Mouse (Mus musculus) intestine, embryonic 16.5 days (tissue): ENCODE results near the gene Vldlr. TPM values are rescaled to one million over a fixed set of nuclear protein-coding genes. Genes with fewer than 3 reads are reported as not detected.

Source experiments
- ATAC-seq: fragments of 200-750 bp; cut with Nextera tagmentation; 2 replicates; pipeline ENCODE4 v1.8.0; 2017; ENCODE audit warnings: moderate TSS enrichment, moderate library complexity
- H3K27ac ChIP-seq: fragments of 300-500 bp; sonication (generic); 2 replicates; pipeline ENCODE4 v1.5.1; 2014; ENCODE audit warnings: mild to moderate bottlenecking, low read length
- H3K27me3 ChIP-seq: fragments of 300-500 bp; sonication (generic); replicated peaks from 2 replicates; pipeline ENCODE4 v1.6.1; 2014; ENCODE audit warnings: low read length, control low read depth, mixed read lengths; ENCODE audit not compliant: control insufficient read depth, insufficient read depth
- H3K36me3 ChIP-seq: fragments of 300-500 bp; sonication (generic); 2 replicates; pipeline ENCODE4 v1.6.1; 2014; ENCODE audit warnings: low read length, control low read depth; ENCODE audit not compliant: control insufficient read depth, insufficient read depth
- H3K4me1 ChIP-seq: fragments of 300-500 bp; sonication (generic); 2 replicates; pipeline ENCODE4 v1.6.1; 2014; ENCODE audit warnings: low read length, control low read depth, mixed read lengths; ENCODE audit not compliant: control insufficient read depth, insufficient read depth
- H3K4me2 ChIP-seq: fragments of 300-500 bp; sonication (generic); 2 replicates; pipeline ENCODE4 v1.6.1; 2014; ENCODE audit warnings: low read depth, low read length, control low read depth
- H3K4me3 ChIP-seq: fragments of 300-500 bp; sonication (generic); 2 replicates; pipeline ENCODE4 v1.5.1; 2014; ENCODE audit warnings: mild to moderate bottlenecking, low read length
- H3K9ac ChIP-seq: fragments of 300-500 bp; sonication (generic); 2 replicates; pipeline ENCODE4 v1.6.1; 2014; ENCODE audit warnings: low read depth, low read length
- H3K9me3 ChIP-seq: fragments of 300-500 bp; sonication (generic); 2 replicates; pipeline ENCODE4 v1.6.1; 2016; ENCODE audit warnings: low read length, control low read depth; ENCODE audit not compliant: control insufficient read depth
- WGBS: fragments of 180-500 bp; shearing (Covaris S2); extraction: QIAGEN DNeasy Blood & Tissue Kit; methylation state at CpG from one replicate; pipeline ENCODE4 v1.1.7; 2014; 5-methylcytosine and 5-hydroxymethylcytosine counted together
- polyA plus RNA-seq: library from polyadenylated mRNA; unstranded; fragments of >200 nt; fragmentation: Nextera tagmentation; extraction: Ambion mirVana; gene quantifications from 2 replicates; pipeline ENCODE4 v1.2.1, GENCODE M21; 2015

Gene Vldlr
- polyA plus RNA-seq, 1 experiment from 2014 or later: 5.7 TPM

DNA sequence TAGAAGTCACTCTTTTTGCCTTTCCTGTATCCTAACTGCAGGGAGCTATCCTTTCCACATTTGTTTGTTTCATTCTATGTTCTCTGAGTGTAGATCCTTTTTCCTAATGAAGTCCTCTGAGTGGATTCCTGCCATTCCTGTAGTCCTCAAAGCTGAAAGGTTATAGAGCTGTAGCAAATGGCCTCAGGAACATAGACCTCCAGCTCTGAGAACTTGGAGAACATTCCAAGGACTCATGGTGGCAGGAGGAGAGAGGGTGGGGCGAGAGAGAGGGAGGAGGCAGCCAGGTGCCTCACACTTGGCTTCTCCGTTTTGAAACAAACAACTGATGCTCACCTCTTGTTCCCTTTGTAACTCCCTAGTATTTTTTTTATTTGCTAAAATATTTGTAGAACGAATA lies 10.3 kb downstream of the Vldlr start:
- Histone ChIP-seq H3K4me3 (no peak overlapping the region), H3K27me3 (no peaks in the 10 kb centered on the region), H3K4me1 (no peaks in the 10 kb centered on the region), H3K27ac (no peak overlapping the region), H3K4me2 (no peak overlapping the region), H3K9me3 (no peaks in the 10 kb centered on the region), H3K9ac (no peak overlapping the region), H3K36me3 (no peaks in the 10 kb centered on the region)
- WGBS: 70% methylated on average over 3 of the region's 3 CpGs
- ATAC-seq: no peak

DNA sequence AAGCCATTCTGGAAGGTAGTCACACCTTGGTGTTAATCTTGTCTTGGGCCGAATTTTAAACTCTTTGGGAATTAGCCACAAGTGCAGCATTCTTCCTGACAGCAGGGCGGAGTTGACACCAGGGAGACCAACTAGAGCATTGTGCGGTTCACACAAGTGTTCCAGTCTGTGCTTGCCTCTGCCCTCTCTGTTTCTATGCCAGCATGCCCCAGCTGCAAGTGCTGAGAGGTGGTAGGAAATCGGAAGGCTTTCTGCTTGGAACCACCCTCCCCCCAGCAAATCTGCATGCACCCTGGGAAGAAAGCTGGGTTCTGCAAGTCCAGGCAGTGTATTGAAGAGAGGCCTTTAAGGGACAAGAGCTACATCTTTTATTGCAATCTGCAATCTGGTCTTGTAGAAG lies 10.8 kb downstream of the Vldlr start:
- Histone ChIP-seq H3K36me3 (no peaks in the 10 kb centered on the region), H3K4me2 (no peak overlapping the region), H3K4me1 (no peaks in the 10 kb centered on the region), H3K27ac (no peak overlapping the region), H3K4me3 (no peak overlapping the region), H3K9me3 (no peaks in the 10 kb centered on the region), H3K27me3 (no peaks in the 10 kb centered on the region), H3K9ac (no peak overlapping the region)
- 61% methylated on average over 4 of the region's 4 CpGs for WGBS
- ATAC-seq: no peak

DNA sequence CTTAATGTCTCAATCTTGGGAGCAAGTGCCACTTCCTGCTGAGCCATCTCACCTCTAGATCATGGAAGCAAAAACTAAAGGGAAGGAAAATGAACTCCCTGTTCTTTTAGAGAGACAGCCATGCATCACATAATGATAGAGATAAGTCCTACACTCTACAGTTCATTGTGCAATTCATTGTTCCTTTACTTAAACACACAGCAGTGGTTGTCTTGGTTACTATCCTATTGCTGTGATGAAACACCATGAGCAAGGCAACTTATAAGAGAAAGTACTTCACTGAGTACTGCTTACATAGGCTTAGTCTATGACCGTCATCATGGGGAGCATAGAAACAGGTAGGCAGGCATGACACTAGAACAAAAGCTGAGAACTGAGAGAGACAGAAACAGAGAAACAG lies 12.0 kb downstream of the Vldlr start:
- Histone ChIP-seq H3K4me2 (no peak overlapping the region), H3K4me3 (no peak overlapping the region), H3K9ac (no peak overlapping the region), H3K36me3 (no peaks in the 10 kb centered on the region), H3K4me1 (no peaks in the 10 kb centered on the region), H3K27ac (no peak overlapping the region), H3K9me3 (no peaks in the 10 kb centered on the region), H3K27me3 (no peaks in the 10 kb centered on the region)
- ATAC-seq: no peak
- WGBS: 91% methylated on average over 1 of the region's 1 CpGs

DNA sequence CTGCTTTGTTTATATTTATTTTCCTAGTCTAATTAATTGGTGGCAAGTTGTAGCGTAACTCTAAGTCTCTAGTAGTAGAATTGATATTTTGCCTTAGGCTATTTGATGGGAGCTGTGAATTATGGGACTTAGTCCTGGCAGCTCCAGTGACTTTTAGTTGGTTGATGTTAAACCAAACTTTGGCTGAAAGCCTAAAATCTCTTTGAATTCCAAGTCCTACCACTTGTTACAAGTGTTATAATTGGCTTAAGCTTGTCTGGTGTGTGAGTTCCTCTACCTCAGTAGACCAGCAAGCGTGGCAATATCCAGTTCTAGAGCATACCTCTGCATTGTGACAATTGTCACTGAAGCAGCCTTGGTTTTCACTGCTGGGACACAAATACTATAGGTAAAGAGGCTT lies 17.1 kb downstream of the Vldlr start:
- 80% methylated on average over 2 of the region's 2 CpGs for WGBS
- H3K9me3 ChIP-seq: no peaks in the 10 kb centered on the region
- H3K36me3 ChIP-seq: no peaks in the 10 kb centered on the region
- no peak overlapping the region for H3K4me2 ChIP-seq
- H3K9ac ChIP-seq: no peak overlapping the region
- H3K27ac ChIP-seq: no peak overlapping the region
- H3K27me3 ChIP-seq: no peaks in the 10 kb centered on the region
- ATAC-seq: no peak
- H3K4me3 ChIP-seq: no peak overlapping the region
- H3K4me1 ChIP-seq: no peaks in the 10 kb centered on the region

DNA sequence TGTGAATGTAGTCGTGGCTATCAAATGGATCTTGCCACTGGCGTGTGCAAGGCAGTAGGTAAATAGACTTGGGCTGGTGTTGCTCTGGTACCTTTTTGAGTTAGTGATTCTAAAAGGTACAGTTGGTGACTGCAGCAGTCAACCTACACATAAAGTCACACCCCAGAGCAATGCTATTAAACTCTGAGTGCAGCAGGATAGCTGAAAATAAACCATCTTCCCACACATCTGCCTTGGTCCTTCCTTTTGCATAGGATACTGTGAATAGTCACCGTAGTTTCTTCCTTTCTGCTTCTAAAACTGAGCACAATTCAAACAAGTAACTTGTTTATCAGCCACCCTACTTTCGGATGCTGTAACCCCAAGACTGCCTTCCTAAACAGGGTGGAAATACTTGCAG lies 23.6 kb downstream of the Vldlr start:
- no peak overlapping the region for H3K9ac ChIP-seq
- no peaks in the 10 kb centered on the region for H3K4me1 ChIP-seq
- no peak for ATAC-seq
- no peak overlapping the region for H3K4me3 ChIP-seq
- H3K27me3 ChIP-seq: no peaks in the 10 kb centered on the region
- H3K4me2 ChIP-seq: no peak overlapping the region
- H3K27ac ChIP-seq: no peak overlapping the region
- no peaks in the 10 kb centered on the region for H3K36me3 ChIP-seq
- WGBS: 92% methylated on average over 4 of the region's 4 CpGs
- no peaks in the 10 kb centered on the region for H3K9me3 ChIP-seq

DNA sequence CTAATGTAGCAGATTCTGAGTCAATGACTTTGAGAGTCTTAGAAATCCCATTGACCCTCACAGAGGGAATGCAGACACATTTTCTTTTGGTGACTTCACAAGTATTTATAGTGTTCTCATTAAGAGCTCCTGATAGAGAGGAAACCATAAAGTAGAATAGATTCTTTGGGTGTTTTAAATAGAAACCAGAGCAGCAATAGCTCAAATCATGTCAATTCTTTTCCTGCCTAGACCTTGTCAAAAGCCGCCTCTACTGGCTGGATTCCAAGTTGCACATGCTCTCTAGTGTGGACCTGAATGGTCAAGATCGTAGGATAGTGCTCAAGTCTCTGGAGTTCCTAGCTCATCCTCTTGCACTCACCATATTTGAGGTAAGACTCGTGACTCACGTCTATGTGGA lies 27.2 kb downstream of the Vldlr start:
- WGBS: 82% methylated on average over 4 of the region's 4 CpGs
- no peak for ATAC-seq
- no peaks in the 10 kb centered on the region for H3K27me3 ChIP-seq

DNA sequence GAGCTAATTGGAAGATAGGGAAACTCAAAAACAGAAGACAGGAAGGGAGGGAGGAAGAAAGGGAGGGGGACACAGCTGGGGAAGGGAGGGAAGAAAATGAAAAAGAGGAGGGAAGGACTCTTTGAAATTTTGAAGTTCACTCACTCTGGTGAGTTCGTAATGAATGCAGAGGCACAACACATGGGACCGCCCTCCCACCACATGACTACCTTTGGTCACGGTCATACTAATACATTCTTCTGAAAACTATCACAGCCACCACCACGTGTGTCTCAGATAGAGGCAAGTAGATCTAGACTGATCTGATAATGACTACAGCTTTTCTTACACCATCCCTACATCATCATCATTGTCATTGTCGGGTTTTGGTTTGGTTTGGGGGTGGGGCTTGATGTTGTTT lies 38.5 kb downstream of the Vldlr start:
- no peak overlapping the region for H3K27ac ChIP-seq
- no peaks in the 10 kb centered on the region for H3K36me3 ChIP-seq
- WGBS: 85% methylated on average over 5 of the region's 5 CpGs
- H3K4me3 ChIP-seq: no peak overlapping the region
- H3K4me1 ChIP-seq: no peaks in the 10 kb centered on the region
- H3K27me3 ChIP-seq: no peaks in the 10 kb centered on the region
- ATAC-seq: no peak
- H3K4me2 ChIP-seq: no peak overlapping the region
- no peak overlapping the region for H3K9ac ChIP-seq
- no peaks in the 10 kb centered on the region for H3K9me3 ChIP-seq

More for the DNA sequence above, 27.2 kb downstream of the Vldlr start:
- Histone ChIP-seq H3K9ac (no peak overlapping the region), H3K9me3 (no peaks in the 10 kb centered on the region), H3K4me1 (no peaks in the 10 kb centered on the region), H3K27ac (no peak overlapping the region), H3K36me3 (no peaks in the 10 kb centered on the region), H3K4me2 (no peak overlapping the region), H3K4me3 (no peak overlapping the region)

DNA sequence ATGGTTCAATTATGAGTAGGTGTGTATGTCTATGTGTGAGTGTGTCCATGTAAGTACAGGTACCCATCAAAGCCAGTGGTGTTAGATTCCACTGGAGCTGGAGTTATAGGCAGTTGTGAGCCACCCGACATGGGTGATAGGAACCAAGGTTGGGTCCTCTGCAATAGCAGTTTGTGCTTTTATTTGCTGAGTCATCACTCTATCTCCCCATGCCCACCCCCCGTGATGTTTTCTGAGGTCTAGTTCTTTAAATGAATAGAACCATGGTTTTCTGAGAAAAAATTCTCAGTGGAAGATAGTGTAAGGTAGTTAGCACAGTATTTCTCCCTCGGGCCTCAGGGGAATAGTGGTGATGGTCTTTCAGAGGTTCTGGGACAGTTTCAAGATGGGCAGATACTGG lies 39.4 kb downstream of the Vldlr start:
- 87% methylated on average over 3 of the region's 3 CpGs for WGBS
- no peaks in the 10 kb centered on the region for H3K9me3 ChIP-seq

DNA sequence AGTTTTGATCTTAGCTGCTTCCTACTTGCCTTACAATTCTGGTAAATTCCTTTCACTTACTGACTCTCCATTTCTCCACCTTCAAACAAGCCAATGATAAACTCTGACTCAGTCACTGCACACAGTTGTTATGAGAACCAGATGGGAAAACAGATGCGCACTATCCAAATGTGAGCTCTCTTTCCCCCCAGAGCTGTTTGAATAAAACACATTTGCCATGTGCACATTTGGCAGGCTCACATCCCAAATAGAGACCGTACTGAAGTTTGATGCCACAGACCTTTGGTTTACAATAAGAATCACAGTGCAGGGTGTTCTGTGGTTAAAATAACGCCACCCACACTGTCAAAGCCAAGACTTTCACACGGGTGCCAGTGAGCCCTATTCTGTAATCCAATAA lies 43.8 kb downstream of the Vldlr start:
- 63% methylated on average over 4 of the region's 4 CpGs for WGBS
- H3K9ac ChIP-seq: no peak overlapping the region
- no peak overlapping the region for H3K4me3 ChIP-seq
- no peak overlapping the region for H3K27ac ChIP-seq
- H3K27me3 ChIP-seq: no peaks in the 10 kb centered on the region
- H3K36me3 ChIP-seq: no peaks in the 10 kb centered on the region
- ATAC-seq: no peak
- H3K4me1 ChIP-seq: no peaks in the 10 kb centered on the region
- H3K9me3 ChIP-seq: no peaks in the 10 kb centered on the region
- H3K4me2 ChIP-seq: no peak overlapping the region

More for the DNA sequence above, 39.4 kb downstream of the Vldlr start:
- Histone ChIP-seq H3K27ac (no peak overlapping the region), H3K4me1 (no peaks in the 10 kb centered on the region), H3K4me3 (no peak overlapping the region), H3K27me3 (no peaks in the 10 kb centered on the region), H3K9ac (no peak overlapping the region), H3K36me3 (no peaks in the 10 kb centered on the region), H3K4me2 (no peak overlapping the region)
- ATAC-seq: no peak

DNA sequence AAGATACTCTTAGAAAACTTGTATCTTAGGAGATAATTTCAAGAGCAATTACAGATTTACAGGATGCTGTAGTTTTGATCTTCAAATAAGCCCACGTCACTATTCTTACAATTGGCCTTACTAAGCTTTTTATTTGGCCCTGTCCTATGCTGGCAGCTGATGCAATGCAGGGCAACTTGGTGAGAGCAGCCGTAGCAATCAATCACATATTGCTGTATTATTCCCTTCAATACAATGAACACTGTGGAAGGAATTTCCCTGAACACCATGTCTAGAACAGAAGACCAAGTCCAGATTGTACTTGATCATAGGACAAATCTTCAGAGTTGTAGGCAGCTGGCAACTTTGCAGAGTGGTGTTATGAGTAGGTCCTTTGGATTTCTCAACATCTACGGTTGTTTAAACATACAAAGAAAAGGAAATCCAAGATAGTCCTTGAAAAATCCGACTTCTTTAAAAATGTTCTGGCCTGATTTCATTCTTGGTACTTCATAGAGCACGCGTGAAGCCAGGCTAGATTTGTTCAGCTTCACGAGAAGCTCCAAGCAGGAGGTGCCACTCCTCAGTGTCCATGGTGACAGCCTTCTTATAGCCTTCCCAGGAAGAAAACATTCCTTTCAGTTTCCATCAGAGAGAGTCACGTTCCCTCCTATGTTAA lies 44.5 kb downstream of the Vldlr start:
- Histone ChIP-seq H3K4me1 (no peaks in the 10 kb centered on the region), H3K4me2 (no peak overlapping the region), H3K9me3 (no peaks in the 10 kb centered on the region), H3K27me3 (no peaks in the 10 kb centered on the region), H3K4me3 (no peak overlapping the region), H3K9ac (no peak overlapping the region), H3K36me3 (no peaks in the 10 kb centered on the region), H3K27ac (no peak overlapping the region)
- 81% methylated on average over 8 of the region's 8 CpGs for WGBS
- no peak for ATAC-seq
